Mouse (Mus musculus) left cerebral cortex, adult 18-20 months (tissue): ENCODE results near the gene Fads6. TPM values are rescaled to one million over a fixed set of nuclear protein-coding genes. Genes with fewer than 3 reads are reported as not detected.

ENCODE experiments used
- DNase-seq, 2 experiments: peaks; one replicate each; pipeline ENCODE4 v3.0.0; 2021 to 2022; ENCODE audit warnings: low spot score in 2 of 2, mixed read lengths in 1 of 2
- total RNA-seq, 2 experiments: library from RNA; stranded (reverse); gene quantifications; 2 replicates each; pipeline ENCODE4 v1.2.3; 2021

Fads6 gene
- total RNA-seq, 2 experiments from 2014 or later: 14.6 to 15.5 TPM

- DNase-seq: no peak
These were observed 3.9 kb upstream of the Fads6 start for GRCm38 (mm10) chr11:115301351-115301750.

GRCm38 (mm10) chr11:115300745-115301144 lies 3.3 kb upstream of the Fads6 start:
- DNase-seq: no peak

GRCm38 (mm10) chr11:115298160-115298559 lies 697 bp upstream of the Fads6 start:
- DNase-seq: no peak

GRCm38 (mm10) chr11:115296471-115297210 lies 822 bp downstream of the Fads6 start:
- no peak for DNase-seq

- no peak for DNase-seq
These were observed 1.5 kb downstream of the Fads6 start for GRCm38 (mm10) chr11:115295939-115296338.

GRCm38 (mm10) chr11:115292631-115293375 lies 4.7 kb downstream of the Fads6 start:
- no peak for DNase-seq

DNA sequence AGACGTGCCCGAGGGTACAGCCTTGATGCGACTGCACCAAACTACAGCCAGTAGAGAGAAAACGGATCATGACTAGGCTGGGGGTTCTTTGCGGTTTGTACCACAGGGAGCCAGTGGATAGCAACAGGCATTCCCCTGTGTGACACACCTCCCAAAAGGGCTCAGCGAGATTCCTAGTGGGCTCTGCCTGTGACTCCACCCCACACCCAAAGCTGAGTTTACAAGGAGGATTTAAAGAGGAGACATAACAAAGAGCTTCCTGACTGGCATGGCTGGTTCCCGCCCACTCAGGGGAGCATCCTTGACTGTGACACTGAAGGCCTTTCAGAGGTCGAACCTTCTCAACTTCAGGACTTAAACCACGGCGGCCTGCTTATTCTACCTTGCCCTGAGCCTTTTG lies 6.0 kb downstream of the Fads6 start:
- DNase-seq: no peak

- DNase-seq: no peak
These were observed 6.5 kb downstream of the Fads6 start for GRCm38 (mm10) chr11:115290919-115291318.

DNA sequence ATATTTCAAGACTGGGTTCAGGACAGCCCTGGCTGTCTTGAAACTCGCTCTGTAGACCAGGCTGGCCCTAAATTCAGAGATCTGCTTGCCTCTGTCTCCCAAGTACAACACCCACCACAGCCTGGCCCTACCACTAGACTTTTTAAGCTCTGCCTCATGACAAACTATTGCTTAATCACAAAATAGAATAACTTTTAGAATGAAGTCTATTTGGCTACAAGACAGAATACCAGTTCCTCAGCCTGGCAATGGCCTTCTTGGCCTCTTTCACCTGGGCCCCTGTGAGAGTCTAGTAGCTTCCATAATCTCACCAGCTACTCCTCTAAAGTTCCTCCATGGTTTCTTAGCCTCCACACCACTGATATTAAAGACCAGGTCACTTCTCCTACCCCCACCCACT lies 7.1 kb downstream of the Fads6 start:
- DNase-seq: no peak

- no peak for DNase-seq
These were observed 7.6 kb downstream of the Fads6 start for GRCm38 (mm10) chr11:115289885-115290284.

GRCm38 (mm10) chr11:115288305-115288704 lies 9.2 kb downstream of the Fads6 start:
- DNase-seq: no peak

DNA sequence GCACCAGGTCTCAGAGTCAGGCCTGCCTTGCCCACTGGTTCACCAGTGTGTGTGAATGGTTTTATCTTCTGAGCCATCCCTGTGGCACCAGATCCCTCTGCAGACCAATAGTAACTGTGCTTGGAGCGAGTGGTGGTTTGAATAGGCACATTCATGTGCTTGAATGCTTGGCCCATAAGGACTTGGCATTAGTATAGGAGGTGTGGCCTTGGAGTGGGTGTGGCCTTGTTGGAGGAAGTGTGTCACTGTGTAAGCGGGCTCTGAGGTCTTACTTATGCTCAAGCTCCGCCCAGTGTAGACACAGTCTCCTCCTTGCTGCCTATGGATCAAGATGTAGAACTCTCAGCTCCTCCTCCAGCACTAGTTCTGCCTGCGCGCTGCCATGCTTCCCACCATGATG lies 10.1 kb downstream of the Fads6 start:
- no peak for DNase-seq

DNA sequence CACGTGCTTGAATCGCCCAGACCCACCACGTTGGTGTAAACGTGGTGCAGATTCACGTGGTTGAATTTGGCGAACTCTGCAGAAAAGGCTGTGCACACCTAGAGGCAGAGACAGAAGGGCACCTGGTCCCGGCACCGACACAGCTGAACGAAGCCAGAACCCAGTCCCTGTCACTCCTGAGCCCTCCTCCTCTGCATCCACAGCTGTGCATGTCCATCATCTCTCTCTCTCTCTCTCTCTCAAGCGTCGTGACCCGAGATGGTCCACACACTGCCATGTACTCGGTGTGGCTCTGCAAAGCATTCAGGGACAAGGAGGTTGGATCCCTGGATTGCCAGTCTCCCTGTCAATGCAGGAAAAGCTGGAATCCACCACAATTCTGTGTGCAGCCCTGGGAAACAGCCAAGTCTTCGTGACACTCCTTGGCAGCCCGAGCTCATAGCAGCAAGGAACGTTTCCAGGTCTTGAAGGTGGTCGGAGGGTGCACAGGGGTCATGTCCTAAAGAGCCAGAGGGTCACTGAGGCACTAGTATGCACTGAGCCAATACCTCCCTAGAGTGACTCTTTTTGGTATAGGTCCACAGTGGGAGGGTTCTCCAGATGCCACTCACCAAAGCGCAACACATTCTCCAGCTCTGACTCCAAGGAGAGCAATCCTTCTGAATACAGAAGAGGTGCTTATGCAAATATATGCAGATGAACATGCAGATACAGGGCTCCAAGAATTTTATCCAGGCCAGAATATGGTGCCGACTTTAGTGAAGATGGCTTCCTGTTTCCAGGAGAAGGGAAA lies 11.1 kb downstream of the Fads6 start:
- no peak for DNase-seq

- DNase-seq: no peak
These were observed 12.2 kb downstream of the Fads6 start for GRCm38 (mm10) chr11:115285282-115285681.

DNA sequence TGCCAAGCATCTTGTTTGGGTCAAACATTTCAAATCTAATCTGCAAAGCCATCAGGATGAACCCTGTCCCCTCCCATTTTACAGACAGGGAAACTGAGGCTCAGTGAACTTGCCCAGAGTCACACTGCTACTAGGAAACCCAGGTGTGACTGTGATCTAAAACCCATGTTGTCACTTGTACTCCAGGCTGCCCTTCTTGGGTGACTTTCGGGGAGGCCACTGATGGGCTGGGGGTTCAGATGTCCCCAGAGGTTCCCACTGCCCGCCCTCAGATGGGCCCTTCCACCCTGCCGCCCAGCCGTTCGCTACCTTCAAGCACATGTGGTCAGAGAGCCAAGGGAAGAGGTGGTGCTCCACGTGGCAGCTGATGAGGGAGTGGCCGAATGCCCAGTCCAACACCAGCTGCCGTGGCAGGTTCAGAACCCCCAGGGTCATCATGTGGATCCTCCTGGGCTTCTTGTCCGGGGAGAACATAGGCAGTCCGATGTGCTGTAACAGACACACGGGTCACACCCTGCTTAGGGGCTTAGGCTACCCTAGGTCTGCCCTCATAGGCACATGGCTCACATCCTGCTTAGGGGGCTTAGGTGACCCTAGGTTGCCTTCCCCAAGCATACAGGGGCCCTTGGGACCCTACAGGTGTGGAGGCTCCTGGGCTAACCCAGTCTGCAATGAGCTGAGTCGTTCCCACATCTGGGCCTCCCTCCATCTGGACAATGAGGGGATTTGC lies 13.4 kb downstream of the Fads6 start:
- DNase-seq: no peak

DNA sequence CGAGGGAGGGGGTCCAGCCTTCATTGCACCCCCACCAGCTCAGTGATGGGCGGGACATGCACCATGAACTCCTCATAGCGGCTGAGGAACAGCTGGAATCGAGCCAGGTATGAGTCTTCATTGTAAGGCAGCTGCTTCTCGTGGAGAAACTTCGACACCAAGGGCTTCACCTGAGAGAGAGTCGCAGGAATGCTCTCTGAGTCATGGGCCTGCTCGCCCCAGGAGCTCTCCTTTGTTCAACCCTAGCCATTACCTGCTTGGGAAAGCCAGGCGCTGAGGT lies 14.0 kb downstream of the Fads6 start:
- DNase-seq: no peak

DNA sequence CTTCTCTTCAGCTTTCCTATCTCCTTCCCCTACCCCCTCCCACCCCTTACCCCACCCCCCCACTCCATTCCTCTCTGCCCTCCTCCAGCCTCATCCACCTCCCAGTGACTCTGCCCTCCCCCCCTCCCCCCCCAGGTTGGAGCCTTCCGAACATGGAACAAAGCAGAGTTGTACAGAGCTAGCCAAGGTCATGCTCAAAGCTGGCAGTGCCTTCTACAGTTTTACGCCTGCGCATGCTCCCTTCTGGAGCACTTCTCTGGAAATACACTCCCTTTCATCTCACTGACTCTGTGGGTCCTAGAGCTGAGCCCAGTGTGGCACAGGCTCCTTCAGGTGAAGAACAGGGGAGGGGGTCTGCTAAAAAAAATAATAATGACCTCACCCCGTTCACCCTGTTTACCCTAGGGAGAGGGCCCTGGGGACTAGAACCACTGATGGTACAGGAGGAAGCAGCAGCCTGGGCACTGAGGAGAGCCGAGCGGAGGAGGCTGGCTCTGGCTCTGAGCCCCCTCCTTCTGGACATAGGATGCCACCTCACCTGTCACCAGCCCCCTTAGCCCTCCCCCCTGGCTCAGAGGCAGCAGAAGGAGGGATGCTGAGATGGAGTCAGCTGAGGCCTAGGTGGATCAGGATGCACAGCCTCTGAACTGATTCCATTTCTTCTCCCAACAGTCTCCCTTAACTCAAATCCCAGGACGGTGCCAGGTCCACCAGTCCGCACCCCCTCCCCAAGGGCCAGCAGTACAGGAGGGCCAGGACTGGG lies 14.6 kb downstream of the Fads6 start:
- DNase-seq: no peak

- no peak for DNase-seq
These were observed 15.2 kb downstream of the Fads6 start for GRCm38 (mm10) chr11:115282295-115282694.

- no peak for DNase-seq
These were observed 17.7 kb downstream of the Fads6 start for GRCm38 (mm10) chr11:115279726-115280125.

GRCm38 (mm10) chr11:115278176-115278575 lies 19.3 kb downstream of the Fads6 start:
- DNase-seq: no peak

GRCm38 (mm10) chr11:115277604-115277975 lies 19.9 kb downstream of the Fads6 start:
- no peak for DNase-seq
